Mouse (Mus musculus): Measurements from ENCODE around the gene Jam3. TPM values are rescaled to one million over a fixed set of nuclear protein-coding genes. Genes with fewer than 3 reads are reported as not detected.

Jam3 gene
- 10 to 100 TPM in 1 of 2 experiments, 1 to 10 TPM in 1; 5.5 to 11.4 TPM for total RNA-seq (2021)
- long read RNA-seq, experiment 1, transcript Jam3-201 (9 exons, 1,942 nt) = major isoform, 14 of 17 reads
- long read RNA-seq, experiment 1, partial matches to known transcripts = 1 of 17 reads
- long read RNA-seq, experiment 1, other reads (novel, unspliced or antisense) = 2 of 17 reads
- long read RNA-seq, experiment 2, transcript Jam3-201 (9 exons, 1,942 nt) = major isoform, 10 of 12 reads
- long read RNA-seq, experiment 2, partial matches to known transcripts = 0 of 12 reads
- long read RNA-seq, experiment 2, other reads (novel, unspliced or antisense) = 2 of 12 reads

GRCm38 (mm10) chr9:27154763-27155530 is at the start of gene Jam3:
Jam3 (minus strand) TSS chr9:27155421.
- intact Hi-C loops (cut with DNase I) = no loop called here
- Histone ChIP-seq H3K4me3 (peak within 1 kb of the TSS; percentile 88), H3K27ac (peak within 1 kb of the TSS; percentile 86)
- TF ChIP-seq CTCF (IDR thresholded peaks at IDR 0.05) = no peak
- peak; percentile 93 for DNase-seq

GRCm38 (mm10) chr9:27204201-27204600 is 49.0 kb upstream of the Jam3 start:
- Histone ChIP-seq H3K4me3 (no peak overlapping the region), H3K27ac (no peak overlapping the region)
- no peak for DNase-seq
- intact Hi-C loops (cut with DNase I) = no loop called here
- no peak for TF ChIP-seq CTCF (IDR thresholded peaks at IDR 0.05)

DNA sequence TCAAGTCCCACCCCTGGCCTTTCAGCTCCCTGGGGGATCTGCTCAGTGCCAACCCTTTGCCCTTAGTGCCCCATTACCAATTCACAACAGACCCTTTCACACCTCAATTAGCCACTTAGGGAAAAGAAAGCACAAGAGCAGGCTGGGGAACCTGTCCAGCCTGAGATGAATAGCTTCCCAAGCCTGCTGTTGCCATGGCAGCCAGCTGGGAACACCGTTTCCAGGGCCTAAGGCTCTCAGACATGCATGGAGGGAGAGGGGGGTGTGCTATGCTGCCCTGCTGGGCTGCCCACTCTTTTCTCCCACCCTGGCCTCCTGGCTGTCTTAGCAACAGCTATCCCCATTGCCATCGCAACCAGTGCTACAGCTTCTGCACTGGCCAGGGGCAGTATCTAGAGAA is 47.9 kb upstream of the Jam3 start:
- H3K27ac ChIP-seq = no peak overlapping the region
- TF ChIP-seq CTCF (IDR thresholded peaks at IDR 0.05) = no peak
- intact Hi-C loops (cut with DNase I) = no loop called here

GRCm38 (mm10) chr9:27201472-27202219 is 46.4 kb upstream of the Jam3 start:
- H3K4me3 ChIP-seq = no peak overlapping the region
- no peak for DNase-seq
- intact Hi-C loops (cut with DNase I) = no loop called here
- H3K27ac ChIP-seq = no peak overlapping the region
- no peak for TF ChIP-seq CTCF (IDR thresholded peaks at IDR 0.05)

More for the DNA sequence above, 47.9 kb upstream of the Jam3 start:
- DNase-seq = no peak
- H3K4me3 ChIP-seq = no peak overlapping the region

DNA sequence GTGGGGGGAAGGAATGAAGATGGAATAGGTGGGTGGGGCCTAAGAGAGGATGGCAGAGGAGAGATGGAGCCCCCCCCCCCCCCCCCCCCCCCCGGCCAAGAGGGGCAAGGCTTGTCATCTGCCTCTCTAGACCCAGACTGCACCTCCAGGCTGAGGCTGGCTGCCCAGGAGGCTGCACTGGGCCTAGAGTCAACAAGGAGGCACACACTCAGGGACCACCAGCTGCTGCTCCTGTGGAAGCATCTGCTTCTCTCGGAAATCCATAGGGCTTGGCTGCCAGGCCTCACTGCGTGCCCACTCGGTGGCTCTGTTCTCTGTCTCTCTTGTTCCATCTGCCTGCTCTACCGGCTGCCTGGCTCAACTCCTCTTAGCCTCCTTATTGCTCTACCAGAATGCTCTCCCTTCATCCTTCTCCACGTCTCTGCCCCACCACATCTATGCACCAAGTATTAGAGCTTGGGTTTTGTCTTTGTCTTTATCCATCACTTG is 38.4 kb upstream of the Jam3 start:
- TF ChIP-seq CTCF (IDR thresholded peaks at IDR 0.05) = no peak

DNA sequence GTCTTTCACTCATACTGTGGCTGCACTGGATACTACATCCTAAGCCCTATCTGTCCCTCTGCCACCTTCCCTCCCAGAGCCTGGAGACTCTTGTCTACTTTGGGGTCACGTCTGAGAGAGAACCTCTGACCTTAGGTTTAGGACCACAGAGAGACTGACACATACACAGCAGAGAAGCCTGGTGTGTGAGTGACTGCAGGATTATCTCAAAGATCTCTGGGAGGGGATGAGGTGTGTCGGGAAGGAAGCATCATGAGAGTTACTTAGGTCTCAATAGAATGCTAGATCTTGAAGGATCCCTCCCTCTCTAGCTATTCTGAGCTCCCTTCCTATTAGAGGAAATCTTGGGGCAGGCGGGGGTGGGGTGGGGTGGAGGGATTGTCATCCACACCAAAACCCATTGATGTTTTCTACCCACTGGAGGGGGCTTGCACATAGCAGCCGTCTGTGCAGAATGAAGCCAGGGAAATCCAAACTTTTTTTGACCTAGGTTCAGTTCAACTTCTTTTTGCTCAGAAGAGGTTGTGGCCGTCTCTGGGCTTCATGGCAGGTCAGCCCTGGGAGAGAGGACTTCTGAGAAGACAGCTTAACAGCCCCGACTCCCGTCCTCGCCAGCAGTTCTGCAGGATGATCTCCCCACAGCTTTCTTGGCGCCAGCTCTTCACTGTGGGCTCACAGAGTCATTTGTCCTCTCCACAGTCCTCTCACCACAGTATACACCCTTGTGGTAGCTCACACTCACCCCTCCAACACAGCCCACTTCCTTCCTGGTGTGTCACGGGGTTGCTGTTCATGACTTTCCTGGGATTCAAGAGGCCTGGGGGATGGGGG is 37.8 kb upstream of the Jam3 start:
- Histone ChIP-seq H3K27ac (peak overlapping the region; percentile 90), H3K4me3 (peak overlapping the region; percentile 70)
- no peak for TF ChIP-seq CTCF (IDR thresholded peaks at IDR 0.05)
- intact Hi-C loops (cut with DNase I) = loop anchor here (5.0 kb wide), 1 partner anchor 104 kb away; the partner anchor contains the start of gene Igsf9b
- no peak for DNase-seq

More for the DNA sequence above, 38.4 kb upstream of the Jam3 start:
- intact Hi-C loops (cut with DNase I) = loop anchor here (5.0 kb wide), 1 partner anchor 104 kb away; the partner anchor contains the start of gene Igsf9b
- Histone ChIP-seq H3K27ac (peak overlapping the region; percentile 64), H3K4me3 (no peak overlapping the region)
- DNase-seq = no peak

DNA sequence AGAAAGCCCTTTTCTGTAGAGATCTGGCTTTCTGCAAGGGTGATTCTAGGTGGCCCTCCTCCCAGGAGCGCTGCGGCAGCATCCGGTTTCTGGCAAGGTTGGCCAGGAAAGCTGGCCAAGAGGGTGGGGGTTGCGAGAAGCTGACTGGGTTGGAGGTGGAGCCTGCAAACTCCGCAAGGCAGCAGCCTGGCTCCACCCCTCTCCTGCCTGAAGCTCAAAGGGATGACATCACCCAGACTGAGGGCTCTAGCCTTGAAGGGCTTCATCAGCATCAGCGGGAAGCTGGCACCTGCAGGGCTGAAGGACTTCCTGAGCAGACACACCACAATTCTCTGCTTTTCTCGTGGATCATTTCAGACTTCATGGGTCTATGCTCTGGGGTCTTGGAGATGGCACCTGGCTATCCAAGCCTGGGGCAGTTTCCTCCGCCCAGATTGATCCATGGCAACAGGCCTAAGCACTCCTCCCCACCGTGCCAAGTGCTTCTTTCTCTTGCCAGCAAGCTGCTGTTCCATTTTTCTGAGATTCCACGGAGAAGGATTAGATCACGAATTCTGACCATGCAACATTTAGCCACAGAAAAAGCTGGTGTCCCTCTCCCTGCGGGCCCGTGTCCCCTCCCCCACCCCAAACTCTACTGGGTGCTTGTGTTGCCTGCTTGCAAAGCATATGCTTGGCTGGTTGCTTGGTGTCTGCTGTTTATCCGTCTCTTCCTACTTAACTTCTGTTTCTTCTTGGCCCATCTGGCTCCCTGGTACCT is 37.0 kb upstream of the Jam3 start:
- no peak for TF ChIP-seq CTCF (IDR thresholded peaks at IDR 0.05)
- DNase-seq = peak; percentile 94
- peak overlapping the region; percentile 90 for H3K27ac ChIP-seq
- intact Hi-C loops (cut with DNase I) = loop anchor here (5.0 kb wide), 1 partner anchor 105 kb away; the partner anchor contains the start of gene Igsf9b
- H3K4me3 ChIP-seq = peak overlapping the region; percentile 70

DNA sequence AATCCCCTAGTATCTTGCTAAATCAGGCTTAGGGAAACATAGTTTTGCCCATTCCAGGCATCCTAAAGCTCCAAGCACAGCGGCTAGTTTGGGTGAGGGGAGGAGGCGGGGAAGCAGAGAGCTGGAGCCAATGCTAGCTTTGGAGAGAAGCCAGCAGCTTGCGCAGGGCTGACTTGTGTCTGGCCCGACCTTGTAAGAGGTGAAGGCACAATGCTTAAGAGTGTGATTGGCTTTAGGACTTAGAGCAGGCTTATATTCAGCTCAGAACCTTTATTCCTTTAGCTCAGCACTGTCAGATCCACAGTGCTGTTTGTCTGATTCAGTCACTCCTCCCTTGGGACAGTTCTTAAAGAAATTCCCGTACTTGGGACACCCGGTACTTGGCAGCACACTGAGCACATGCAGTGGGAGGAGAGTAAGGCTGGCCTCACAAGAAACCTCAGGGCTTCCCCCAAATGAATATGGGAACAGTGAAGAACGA is 36.3 kb upstream of the Jam3 start:
- peak; percentile 76 for DNase-seq
- TF ChIP-seq CTCF (IDR thresholded peaks at IDR 0.05) = no peak
- intact Hi-C loops (cut with DNase I) = loop anchor here (5.0 kb wide), 1 partner anchor 106 kb away; the partner anchor contains the start of gene Igsf9b

GRCm38 (mm10) chr9:27190461-27190860 is 35.2 kb upstream of the Jam3 start:
- DNase-seq = no peak
- intact Hi-C loops (cut with DNase I) = loop anchor here (5.0 kb wide), 1 partner anchor 107 kb away; the partner anchor contains the start of gene Igsf9b
- TF ChIP-seq CTCF (IDR thresholded peaks at IDR 0.05) = no peak
- no peak overlapping the region; the same call in 1 of the 2 replicates for H3K27ac ChIP-seq
- H3K4me3 ChIP-seq = no peak overlapping the region

More for the DNA sequence above, 36.3 kb upstream of the Jam3 start:
- peak overlapping the region; percentile 90 for H3K27ac ChIP-seq
- peak overlapping the region; percentile 70 for H3K4me3 ChIP-seq

DNA sequence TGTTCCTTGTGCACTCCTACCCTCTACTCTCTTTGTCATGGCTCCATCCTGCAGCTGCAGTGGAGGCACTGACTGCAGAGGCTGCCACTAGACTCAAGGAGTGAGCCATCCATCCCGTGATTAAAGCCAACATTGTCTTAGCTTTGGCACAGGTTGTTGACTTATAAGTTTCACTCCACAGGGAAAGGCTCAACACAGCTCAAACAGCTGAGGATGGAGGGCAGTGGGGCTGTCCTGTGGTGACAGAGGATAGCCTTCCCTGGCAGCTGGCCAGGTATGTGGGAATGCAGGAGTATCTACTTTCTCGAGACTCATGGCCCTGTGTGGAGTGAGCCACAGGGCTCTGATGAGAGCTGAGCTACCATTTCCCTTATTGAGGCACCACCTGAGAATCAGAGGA is 34.1 kb upstream of the Jam3 start:
- Histone ChIP-seq H3K27ac (no peak overlapping the region; the same call in 1 of the 2 replicates), H3K4me3 (no peak overlapping the region)
- no peak for TF ChIP-seq CTCF (IDR thresholded peaks at IDR 0.05)
- peak; percentile 74 for DNase-seq
- intact Hi-C loops (cut with DNase I) = no loop called here

Data from gastrocnemius, adult 2 months (tissue).